Mouse (Mus musculus): ENCODE data around the gene U2af1l4.
A peak's percentile ranks its signal among the peaks of the same experiment; 100 is the strongest.

Gene U2af1l4

DNA sequence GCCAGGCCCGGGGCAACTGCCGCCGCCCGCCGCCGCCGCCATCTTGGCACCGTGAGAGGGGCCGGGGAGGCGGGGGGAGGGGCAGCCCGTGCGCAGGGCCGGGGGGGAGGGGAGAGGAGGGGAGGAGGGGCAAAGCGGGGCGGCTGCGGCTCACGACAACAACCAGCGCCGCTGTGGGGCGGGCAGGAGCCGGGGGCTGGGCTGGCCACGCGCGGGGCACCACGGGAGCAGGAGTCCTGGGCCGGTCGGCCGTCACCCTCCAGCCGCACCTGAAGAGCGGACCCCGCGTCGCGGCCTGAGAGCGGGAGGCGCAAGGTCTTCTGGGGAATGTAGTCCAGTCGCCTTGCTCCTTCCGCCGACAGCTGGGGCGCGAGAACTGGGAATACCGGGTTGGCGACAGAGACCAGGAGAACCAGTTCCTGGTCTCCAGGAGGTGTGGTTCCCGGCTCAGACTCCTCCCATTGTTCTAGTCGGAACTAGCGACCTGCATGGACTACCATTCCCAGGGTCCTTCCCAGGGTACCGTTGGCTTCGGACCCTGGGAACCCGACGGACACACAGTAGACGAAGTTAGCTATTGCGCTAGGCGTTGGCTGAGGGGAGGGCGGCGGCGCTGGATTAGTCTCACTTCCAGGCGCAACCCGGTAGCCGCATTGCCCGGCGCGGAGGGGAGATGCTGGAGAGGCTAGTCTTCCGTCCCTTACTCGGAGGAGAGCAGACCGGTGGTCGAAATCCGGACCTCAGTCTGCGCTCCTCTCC, 25.8 kb downstream of the U2af1l4 start, which contains the start of gene Kmt2b:
Gene Kmt2b (minus strand): TSS at position 51 of the 759 bp plus-strand sequence.
- DNase-seq = peak; percentile 98

DNA sequence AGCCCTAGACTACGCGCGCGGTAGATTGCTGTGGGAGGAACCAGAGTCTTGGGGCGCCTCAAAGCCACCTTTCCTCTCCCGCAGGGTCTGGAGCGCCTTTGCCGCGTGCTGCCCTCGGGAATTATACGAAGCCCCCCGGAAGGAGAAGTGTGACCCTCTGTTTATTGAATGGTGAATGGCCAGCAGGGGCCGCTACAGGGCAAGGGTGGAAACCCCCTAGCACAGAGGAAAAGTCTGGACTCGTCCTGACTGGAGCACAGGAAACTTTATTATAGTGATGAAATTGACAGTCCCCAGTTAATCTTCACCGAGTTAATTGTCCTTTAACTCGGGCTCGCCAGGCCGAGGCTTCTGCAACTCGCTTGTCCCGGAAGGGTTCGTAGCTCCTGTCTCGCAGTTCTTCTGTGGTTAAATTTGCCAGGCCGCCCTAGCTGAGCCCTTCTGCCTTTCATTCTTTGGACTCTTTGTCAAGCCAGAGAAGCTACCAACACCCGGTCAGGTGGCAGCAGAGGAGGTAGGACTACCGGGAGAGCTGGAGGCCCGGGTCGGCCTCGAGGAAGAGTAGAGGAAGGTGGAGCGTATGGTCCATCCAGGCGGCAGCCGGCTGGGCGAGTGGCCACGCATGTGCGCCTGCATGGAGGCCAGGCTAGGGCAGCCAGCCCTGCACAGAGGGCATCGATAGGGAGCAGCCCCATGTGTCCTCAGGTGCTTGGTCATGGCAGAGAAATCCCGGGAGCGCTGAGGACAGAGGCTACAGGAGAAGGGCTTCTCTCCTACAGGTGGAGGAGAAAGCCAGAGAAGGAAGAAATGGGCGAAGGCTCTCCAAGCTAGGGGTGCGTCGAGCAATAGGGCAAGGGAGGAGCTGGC, 26.6 kb downstream of the U2af1l4 start:
- DNase-seq = peak; percentile 93

DNA sequence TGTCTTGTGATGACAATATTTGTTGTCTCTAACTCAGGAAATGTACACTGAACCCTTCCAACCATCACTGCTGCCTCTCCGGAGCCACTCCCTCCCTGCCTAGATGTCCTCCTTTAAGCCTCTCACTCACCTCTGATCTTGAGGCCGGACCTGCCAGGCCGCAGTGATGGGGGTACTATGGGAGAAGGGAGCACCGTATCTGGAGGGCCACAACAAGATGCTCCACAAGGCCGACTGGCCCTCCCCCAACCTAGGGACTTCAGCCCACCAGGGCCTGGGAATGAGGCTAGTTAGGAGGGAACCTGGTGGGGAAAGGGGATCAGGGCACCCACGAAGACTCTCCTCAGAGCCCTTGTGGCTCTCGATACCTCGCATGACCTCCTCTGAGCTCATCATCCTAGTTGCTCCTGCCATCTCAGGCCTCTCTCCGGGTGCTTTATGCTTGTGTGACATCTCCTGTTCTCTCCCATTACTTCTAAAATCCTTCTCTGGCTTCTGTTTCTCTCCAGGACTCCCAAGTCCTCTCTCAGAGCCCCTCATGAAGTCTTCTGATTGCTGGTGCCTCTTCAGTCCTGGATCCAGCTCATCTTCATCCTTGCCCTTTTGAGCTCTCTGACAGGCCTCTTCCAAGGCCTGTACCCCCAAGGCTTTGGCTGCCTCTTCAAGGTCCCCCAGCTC, 28.0 kb downstream of the U2af1l4 start:
- DNase-seq = no peak

DNA sequence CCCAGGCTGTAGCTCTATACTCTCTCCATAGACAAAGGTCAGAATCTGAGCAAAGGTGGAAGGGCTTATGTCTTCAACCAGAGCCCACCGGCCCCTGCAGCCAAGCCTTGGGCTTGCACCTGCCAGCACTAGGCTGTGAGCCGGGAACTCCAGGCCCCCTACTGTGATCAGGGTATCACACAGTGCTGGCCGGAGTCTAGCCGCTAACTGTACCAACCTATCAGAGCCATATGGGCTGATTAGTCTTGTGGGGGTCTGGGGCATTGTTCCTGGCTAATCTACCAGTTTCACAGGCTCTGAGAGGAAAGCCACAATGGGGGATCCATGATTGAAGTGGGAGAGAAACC, 28.5 kb downstream of the U2af1l4 start:
- DNase-seq = peak; percentile 53

DNA sequence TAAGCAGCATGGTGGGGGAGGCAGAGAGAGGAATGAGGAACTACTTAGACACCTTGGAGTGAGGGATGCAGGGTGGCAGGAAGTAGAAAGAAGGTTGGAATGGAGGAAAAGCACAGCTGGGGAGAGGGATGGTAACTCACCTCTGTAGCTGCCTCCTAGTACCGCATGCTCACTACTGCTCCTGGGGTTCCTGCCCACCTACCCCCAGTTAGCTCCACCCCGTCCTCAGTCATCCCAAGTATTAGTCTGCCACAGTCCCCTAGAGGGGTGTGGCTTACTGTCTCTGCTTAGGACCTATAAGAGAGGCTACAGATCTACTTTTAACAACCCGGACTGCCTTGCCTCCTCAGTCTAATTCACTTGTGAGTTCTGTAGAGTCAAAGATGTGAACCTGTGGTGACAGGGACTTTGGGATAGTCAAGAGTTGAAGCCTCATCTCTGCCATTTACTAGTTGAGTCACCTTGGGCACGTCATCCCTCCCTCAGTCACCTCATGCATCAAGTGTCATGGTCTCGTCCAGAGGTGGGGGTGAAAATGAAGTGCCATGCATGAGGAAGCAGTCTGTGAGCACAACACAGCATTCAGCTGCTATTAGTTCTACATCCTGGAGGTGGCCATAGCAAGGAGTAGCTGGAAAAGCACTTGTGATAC, 29.8 kb downstream of the U2af1l4 start:
- no peak for DNase-seq

DNA sequence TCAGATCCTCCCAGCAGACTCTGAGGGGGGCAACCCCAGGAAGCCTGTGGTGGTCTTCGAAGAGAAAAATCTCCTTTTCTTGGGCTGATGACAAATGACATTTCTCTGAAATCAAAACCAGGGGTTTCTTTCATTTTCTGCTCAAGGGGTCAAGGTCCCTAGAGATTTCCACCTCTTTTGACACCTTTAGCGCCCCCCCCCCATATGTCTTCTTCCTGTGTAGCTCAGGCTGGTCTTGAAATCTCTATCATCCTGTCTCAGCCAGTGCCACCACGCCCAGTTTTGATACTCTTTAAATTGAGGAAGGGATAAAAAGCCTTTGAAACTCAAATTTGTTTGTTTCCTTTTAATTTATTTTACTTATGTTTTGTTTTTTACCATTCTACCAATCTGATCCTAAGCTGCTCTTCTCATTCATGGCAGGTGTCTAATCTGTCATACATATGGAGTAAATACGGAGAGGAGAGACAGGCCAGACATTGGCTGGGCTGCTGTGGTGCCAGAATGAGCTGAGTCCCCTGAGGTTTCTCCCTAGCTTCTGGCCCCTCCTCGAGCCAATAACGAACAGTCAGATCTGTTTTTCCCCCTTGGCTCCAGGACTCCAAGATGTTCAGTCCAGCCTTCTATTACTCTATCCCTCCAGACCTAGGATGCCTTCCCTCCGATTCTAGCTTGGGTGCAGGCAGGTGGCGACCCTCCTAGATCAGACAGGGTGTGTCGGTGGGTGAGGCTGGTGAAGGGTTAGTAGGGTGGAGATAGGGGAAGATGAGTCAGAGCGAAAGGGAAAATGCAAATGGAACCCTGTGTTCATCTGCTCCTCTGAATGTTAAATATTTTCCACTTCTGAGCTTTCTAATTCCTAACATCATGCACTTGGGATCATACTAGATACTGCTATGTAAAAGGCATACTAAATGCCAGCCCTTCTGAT, 30.7 kb downstream of the U2af1l4 start:
- DNase-seq = no peak

DNA sequence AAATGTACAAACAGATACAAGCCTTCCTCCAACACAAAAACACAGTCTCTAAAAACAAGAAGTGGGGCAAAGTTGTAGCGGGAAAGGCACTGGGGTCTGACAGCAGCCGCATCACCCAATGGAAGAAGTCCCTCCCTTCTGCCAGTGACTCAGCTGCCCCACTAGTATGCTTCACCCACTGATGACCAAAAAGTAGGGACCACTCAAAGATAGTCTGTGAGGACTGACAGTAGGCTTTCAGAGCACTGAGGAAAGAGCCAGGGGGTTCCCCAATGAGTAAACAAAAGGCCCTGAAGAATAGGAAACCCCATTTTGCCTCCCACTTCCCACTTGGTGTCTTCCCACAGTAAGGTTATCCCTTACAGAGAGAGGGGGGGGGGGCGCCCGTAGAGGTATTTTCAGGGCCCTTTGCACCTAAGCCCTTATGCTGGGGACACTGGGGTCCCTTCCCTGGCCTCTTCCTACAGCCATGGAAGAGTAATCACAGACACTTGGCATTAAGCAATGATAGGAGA, 31.5 kb downstream of the U2af1l4 start:
- no peak for DNase-seq

DNA sequence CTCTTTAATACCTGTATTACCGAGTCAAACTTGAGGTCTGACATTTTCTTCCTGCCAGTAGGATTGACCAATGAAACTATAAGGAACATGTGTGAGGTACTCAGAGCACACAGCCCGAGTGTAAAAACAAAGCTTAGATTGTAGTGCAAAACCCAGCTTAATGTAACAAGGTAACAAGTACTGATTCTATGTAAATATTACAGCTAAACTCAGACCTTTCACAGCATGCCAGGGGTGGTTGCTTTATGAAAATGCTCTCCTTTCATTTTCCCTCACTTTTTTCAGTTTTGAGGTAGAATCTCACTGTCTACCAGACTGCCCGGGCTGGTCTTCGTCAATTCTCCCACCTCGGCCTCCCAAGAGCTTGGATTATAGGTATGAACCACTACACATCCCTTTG, 33.0 kb downstream of the U2af1l4 start:
- DNase-seq = no peak

DNA sequence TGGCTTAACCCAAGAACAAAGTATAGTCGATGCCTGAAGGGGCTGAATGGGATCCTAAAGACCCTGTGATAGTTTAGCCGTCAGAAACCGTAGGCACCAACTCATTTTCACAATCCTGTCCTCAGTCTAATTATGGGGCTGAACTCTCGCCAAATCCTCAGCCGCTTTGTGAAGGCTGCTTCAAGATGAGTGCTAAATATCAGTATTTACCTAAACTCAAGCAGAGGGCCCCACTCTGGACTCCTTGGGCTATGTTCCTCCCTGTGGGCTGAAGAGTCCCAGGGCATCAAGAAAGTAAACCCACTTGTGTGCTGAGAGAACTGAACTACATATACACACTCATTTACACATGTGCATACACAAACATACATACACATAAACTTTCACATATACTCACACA, 33.7 kb downstream of the U2af1l4 start:
- DNase-seq = no peak

DNA sequence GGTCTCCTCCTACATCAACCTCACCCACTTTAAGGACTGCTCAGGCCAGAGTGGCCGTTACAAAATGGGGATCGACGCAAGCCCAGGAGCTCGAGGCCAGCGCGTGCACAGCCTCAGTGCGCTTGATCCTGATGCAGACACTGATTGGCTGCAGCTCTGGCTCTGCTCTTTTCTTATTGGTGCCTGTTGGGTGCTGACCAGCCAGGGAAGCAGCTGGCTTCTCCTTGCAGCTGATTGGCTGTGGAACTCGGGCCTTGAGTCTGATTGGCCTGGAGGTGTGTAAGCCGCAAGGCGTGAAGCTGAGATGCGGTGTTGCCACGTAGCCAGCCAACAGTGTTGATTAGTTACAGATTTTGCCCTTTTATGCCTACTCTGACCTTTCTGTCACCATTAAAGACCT, 35.7 kb downstream of the U2af1l4 start, which contains the start of gene Zbtb32:
Gene Zbtb32 (minus strand): TSS at position 124 of the 400 bp plus-strand sequence.
- DNase-seq = no peak

DNA sequence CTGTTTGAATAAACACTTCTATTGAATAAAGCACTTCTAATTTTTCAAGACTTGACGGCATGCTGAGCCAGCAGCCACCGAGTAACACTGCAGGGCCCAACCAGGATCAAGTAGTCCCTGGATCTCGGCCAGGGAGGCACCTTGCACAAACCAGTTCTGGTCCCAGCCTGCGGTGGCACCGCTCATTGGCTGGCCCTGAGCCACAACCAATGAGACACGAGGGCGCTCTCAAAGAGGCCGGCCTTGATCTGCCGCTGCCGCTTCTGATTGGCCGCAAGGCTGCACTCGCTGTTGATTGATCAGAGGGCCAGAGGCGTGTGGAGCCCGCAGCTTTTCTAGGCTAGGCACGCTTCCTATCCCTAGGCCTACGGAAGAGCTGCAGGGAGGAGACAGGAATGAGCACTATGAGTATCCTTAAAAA, 36.8 kb downstream of the U2af1l4 start:
- peak; percentile 96 for DNase-seq

DNA sequence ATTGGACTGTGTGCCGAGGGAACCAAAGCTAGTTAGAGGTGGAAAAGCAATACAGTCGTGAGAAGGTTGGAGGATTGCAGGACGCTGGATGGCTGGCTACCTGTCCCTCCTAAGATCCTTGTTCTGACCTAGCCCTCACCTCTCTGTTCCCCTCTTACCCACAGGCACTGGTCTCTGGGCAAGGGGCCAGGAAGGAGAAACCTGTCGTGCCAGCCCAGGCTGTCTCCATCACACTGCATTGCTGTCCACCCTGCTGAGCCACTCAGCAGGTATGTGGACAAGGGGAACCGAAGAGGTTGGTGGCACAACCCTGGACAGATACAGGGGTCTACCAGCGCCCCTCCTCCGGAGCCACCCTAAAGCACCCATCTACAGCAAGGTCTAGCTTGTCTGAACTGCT, 37.5 kb downstream of the U2af1l4 start:
- DNase-seq = no peak

DNA sequence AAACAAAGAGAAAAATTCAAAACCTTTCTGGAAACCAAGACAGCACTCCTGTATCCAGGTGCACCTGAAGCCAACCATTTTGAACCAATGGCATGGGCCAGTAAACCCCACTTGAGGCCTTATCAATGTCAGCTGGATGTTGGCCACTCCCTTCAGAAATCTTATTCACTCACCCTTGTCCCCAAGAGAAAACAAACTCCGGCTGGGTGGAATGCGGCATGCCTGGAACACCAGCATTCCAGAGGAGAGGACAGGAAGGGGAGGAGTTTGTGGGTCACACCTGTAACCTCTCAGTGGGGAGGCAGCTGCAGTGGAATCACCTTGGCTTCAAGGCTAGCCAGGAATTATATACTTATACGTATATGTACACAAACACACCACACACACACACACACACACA, 39.5 kb downstream of the U2af1l4 start:
- no peak for DNase-seq

DNA sequence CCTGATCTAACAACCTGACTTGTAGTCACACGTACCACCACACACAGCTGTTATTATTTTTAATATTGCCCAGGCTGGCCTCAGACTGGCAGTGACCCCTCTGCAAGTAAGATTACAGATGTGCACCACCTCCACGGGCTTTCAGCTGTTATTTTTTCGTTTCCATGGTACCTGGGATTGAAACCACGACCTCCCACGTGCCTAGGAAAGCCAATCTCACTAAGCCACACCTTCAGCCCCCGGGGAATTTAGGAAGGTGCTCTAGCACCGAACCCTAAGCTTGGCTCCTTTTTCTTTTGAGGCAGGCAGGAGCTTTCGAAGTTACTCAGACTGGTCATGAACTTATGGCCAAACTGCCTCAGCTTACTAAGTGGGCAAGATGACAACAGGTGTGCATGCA, 41.3 kb downstream of the U2af1l4 start:
- no peak for DNase-seq

DNA sequence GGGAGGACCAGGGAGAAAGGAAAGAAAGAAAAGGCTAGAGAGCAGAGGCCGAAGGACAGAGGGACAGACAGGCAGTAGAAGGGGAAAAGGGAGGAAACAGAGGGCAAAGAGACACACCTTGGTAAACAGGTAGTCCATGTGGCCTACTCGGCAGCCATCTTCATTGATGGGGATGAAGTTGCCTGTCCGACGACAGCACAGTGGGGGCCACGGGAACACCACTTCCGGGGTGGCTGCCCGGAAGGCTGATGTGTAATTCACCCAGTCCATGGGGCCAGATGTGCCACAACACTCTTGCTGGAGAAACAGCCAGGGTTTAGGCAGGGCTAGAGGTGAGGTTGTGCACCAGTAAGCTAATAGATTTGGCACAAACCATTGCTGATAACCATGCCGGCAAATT, 41.8 kb downstream of the U2af1l4 start:
- DNase-seq = no peak

DNA sequence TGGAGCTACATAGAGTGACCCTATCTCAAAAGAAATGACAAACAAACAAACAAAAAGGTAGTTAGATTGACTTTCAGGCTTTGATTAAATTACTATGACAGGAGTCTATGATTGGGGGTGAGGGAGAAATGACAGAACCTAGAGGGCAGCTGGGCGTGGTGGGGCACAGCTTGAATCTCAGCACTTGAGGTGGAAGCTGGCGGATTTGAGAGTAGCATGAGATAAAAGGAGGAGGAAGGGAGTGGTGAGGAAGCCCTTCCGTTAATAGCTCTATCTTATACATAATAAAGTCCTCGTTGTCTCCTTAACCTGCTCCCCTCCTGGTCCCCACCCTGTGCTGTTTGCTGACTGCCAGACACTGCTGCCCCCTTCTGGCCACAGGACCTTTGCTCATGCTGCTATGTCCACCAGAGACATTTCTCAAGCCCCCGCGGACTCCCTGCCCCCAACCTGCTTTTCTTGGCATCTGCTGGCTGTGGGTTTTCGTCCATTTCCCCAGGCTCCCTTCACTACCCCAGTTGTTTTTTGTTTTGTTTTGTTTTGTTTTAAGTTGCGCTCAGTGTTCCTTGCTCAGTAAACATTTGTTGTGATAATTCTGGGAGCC, 44.7 kb downstream of the U2af1l4 start:
- DNase-seq = peak; percentile 75

DNA sequence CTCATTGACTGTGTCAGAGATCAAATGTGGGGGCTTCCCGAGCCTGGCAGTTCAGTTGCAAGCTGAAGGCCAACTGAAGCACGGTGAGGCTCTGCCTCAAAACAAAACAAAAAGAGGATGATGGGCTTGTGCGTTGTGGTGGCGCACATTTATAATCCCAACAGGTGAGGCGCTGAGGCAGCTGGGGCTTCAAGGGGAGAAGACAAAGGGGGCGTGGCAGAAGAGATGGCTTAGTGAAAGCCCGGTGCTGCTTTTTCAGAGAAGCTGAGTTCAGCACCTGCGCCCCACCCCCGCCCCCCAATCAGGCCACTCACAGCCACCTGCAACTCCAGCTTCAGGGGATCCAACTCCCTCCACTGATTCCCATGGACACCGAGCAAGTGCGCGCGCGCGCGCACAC, 45.4 kb downstream of the U2af1l4 start:
- no peak for DNase-seq

DNA sequence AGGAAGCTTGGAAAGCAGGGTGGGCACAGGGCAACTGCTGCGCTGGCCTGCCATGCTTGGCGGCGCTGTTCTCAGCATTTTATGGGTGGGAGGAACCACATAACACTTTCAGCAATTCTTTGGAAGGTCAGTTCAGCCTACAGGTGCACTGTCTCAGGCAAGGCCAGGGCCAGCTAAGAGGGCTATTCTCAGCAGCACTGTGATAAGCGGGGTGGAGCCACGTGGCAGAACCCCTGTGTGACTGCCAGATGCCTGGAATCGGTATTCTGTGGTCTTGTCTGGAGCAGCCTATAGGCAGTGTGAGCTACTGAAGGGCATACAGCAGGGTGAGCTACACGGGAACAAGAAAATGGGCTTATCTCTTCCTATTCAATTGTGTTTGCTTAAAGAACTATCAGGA, 46.9 kb downstream of the U2af1l4 start:
- DNase-seq = no peak

DNA sequence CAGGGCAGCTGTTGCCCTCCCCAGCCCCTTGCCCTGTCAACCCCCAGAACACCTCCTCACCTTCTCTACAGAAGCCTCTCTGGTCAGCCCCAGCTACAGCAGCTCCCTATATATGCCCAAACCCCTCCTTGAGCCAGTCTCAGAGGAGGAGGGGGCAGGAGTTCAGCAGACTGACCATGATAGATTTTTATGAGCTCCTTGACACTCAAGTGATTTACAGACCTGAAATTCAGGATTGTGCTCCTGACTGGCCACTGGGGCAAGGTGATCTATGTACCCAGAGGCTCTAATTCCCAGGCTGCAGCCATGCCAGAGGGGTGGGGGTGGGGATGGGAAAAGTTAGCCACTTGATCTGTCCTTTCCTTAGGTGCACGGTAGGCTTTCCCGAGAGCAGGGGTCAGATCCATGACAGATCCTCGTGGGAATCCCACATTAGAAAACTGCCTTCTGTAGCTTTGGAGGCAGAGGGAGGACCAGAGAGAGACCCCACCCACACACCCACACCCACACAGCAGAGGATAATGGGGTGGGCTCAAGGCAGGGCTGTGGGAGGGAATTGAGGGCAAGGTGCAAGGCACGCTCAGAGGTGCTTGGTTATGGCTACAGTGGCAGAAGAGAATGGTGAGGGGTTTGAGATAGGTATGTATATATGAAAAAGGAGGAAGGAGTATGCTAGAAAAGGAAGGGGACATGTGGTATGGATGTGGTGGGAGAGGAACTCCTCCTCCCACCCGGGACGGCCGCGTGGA, 49.7 kb downstream of the U2af1l4 start, which contains the start of gene Upk1a:
Gene Upk1a (minus strand): TSS at position 194 of the 749 bp plus-strand sequence.
- DNase-seq = no peak

DNA sequence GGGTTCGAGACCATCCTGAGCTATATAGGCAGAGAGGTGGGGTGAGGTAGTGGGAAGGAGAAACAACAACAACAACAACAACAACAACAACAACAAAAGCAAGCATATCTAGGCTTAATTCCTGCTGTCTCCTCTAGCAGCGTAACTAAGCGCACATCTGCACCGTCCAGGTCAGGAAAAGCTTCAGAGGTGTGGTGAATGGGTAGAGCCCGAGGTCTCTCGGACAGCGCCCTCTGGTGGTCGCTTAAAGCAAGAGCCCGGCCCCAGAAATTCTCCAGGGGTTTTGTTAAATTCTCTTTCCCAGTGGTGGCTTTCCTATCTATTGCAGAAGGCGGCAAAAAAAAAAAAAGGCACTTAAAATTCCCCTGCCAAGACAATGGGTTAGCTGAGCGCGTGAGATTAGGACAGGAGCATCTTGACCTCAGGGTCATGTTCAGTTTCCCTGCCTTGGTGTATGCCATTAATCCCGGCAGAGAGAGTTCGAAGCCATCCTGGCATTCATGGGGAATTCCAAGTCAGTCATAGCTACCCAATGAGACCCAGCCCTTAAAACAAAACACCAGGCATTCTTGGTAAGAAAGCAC, 50.5 kb downstream of the U2af1l4 start:
- DNase-seq = peak; percentile 72

Data from retina, postnatal 1 day (tissue).